14 mouse cellular contexts compared by ENCODE assay signal in the genomic region with DNA sequence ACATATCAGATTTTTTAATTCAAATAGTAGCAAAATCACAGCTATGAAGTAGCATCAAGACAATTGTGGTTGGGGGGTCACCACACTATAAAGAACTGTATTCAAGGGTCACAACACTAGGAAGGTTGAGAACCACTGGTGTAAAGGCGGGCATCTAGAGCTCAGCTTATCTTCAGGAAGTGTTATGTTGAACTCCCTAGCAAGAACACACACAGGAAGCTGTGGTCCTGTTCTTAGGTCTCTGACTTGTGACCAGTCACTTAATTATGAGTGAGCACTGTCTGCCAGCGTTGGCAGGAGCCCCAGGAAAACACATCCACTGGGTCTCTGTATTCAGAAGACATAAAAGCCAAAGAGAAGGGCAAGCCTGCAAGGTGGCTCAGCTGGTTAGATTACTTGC. TPM values are rescaled to one million over a fixed set of nuclear protein-coding genes. Genes with fewer than 3 reads are reported as not detected.
DNase-seq lines count a peak whose midpoint lies in the region; ATAC-seq and TF ChIP-seq lines count a peak whose summit lies in the region.
"Had no signal": no experiment of that assay in that cellular context is flagged by ENCODE, and none has a peak within 500 bp of the region (broad histone marks: within the 10 kb centered on the region; RNA-seq: fewer than 3 reads in every experiment).

No protein-coding gene starts in this region.

- ATAC-seq in heart, embryonic 13.5 days (ENCODE audit: extremely low read depth, insufficient number of reproducible peaks, low FRiP score, low TSS enrichment): no peak
- ATAC-seq in heart, embryonic 12.5 days (ENCODE audit: insufficient number of reproducible peaks, low FRiP score): no peak
- ATAC-seq in common myeloid progenitor, adult 5-6 weeks (replicated peaks; ENCODE audit: low read depth, poor library complexity, severe bottlenecking): peak; percentile 79
- no peak for ATAC-seq in liver, postnatal 0 days
- ATAC-seq: forebrain, embryonic 16.5 days had no signal

- no peak overlapping the region for H3K4me2 ChIP-seq in heart, embryonic 13.5 days
- H3K4me2 ChIP-seq in heart, embryonic 12.5 days: no peak overlapping the region
- H3K4me2 ChIP-seq in liver, postnatal 0 days (ENCODE audit: low read depth, low read length): no peak overlapping the region
- H3K4me2 ChIP-seq: embryonic facial prominence, embryonic 15.5 days; hindbrain, embryonic 15.5 days had no signal

- peaks cover 14% of the 10 kb centered on the region for H3K4me1 ChIP-seq in heart, embryonic 13.5 days
- peaks cover 8% of the 10 kb centered on the region for H3K4me1 ChIP-seq in heart, embryonic 12.5 days (replicated peaks)
- peaks cover 11% of the 10 kb centered on the region for H3K4me1 ChIP-seq in liver, adult 2 months (ENCODE audit: control insufficient read depth, insufficient read depth, low read length)
- peaks cover 11% of the 10 kb centered on the region for H3K4me1 ChIP-seq in liver, postnatal 0 days (ENCODE audit: insufficient read depth)

- no peak for TF ChIP-seq CTCF in liver, adult 2 months (IDR thresholded peaks at IDR 0.05; ENCODE audit: low read depth, low read length)
- no peak for TF ChIP-seq CTCF in liver, postnatal 0 days (IDR thresholded peaks at IDR 0.05; ENCODE audit: low read depth)

- DNase-seq in liver, adult 2 months (ENCODE audit: extremely low read depth, low read depth, low spot score): no peak
- DNase-seq in liver: no peak
- DNase-seq in liver, postnatal 0 days: no peak
- no peak for DNase-seq in adrenal gland, postnatal 4 days (ENCODE audit: low spot score in 2 of 2)
- DNase-seq in cerebellum, postnatal 4 days (ENCODE audit: low spot score in 2 of 2): no peak

- H3K27ac ChIP-seq in heart, embryonic 13.5 days (replicated peaks): 0 out of 2 replicates have a peak overlapping the region, but pooled peaks have one; percentile 0
- H3K27ac ChIP-seq in heart, embryonic 12.5 days (ENCODE audit: poor library complexity, severe bottlenecking): no peak overlapping the region
- H3K27ac ChIP-seq in liver, adult 2 months (replicated peaks; ENCODE audit: insufficient read depth, low read depth, low read length): peak overlapping the region; percentile 34; the same call in 1 of the 2 replicates
- H3K27ac ChIP-seq in liver, postnatal 0 days (ENCODE audit: low read depth): peak overlapping the region; percentile 26; the same call in 1 of the 2 replicates
- H3K27ac ChIP-seq: embryonic facial prominence, embryonic 15.5 days; forebrain, embryonic 10.5 days; hindbrain, embryonic 15.5 days had no signal

- no peak overlapping the region for H3K4me3 ChIP-seq in heart, embryonic 13.5 days
- H3K4me3 ChIP-seq in heart, embryonic 12.5 days: no peak overlapping the region
- no peak overlapping the region for H3K4me3 ChIP-seq in liver, adult 2 months (ENCODE audit: insufficient read depth, low read depth, low read length)
- H3K4me3 ChIP-seq in liver, postnatal 0 days (ENCODE audit: low read depth, low read length): no peak overlapping the region
- H3K4me3 ChIP-seq: embryonic facial prominence, embryonic 15.5 days; erythroblast, embryonic 14.5 days; forebrain, embryonic 10.5 days; hindbrain, embryonic 15.5 days had no signal

- no peak for TF ChIP-seq POLR2A in liver, adult 2 months (IDR thresholded peaks at IDR 0.05; ENCODE audit: extremely low read depth, insufficient read depth, low read length)

- H3K9me3 ChIP-seq in heart, embryonic 13.5 days: no peaks in the 10 kb centered on the region
- H3K9me3 ChIP-seq in heart, embryonic 12.5 days (replicated peaks): no peaks in the 10 kb centered on the region
- H3K9me3 ChIP-seq in liver, postnatal 0 days (ENCODE audit: low read length): no peaks in the 10 kb centered on the region
- H3K9me3 ChIP-seq: embryonic facial prominence, embryonic 15.5 days; forebrain, embryonic 10.5 days; hindbrain, embryonic 15.5 days had no signal

- no peak overlapping the region for H3K9ac ChIP-seq in heart, embryonic 13.5 days
- H3K9ac ChIP-seq in heart, embryonic 12.5 days: no peak overlapping the region
- H3K9ac ChIP-seq in liver, adult 2 months (ENCODE audit: low read depth, low read length): no peak overlapping the region
- H3K9ac ChIP-seq in liver, postnatal 0 days (replicated peaks): no peak overlapping the region
- H3K9ac ChIP-seq: embryonic facial prominence, embryonic 15.5 days; hindbrain, embryonic 15.5 days had no signal

- 68% methylated on average over 2 of the region's 2 CpGs for WGBS in heart, embryonic 13.5 days
- 66% methylated on average over 2 of the region's 2 CpGs for WGBS in heart, embryonic 12.5 days
- 78% methylated on average over 2 of the region's 2 CpGs for WGBS in liver, adult 2 months
- WGBS in liver, postnatal 0 days (ENCODE audit: insufficient replicate concordance): 46% methylated on average over 2 of the region's 2 CpGs

- no peaks in the 10 kb centered on the region for H3K27me3 ChIP-seq in heart, embryonic 13.5 days (replicated peaks)
- no peaks in the 10 kb centered on the region for H3K27me3 ChIP-seq in heart, embryonic 12.5 days (replicated peaks)
- H3K27me3 ChIP-seq in liver, adult 2 months (ENCODE audit: control insufficient read depth, insufficient read depth, low read length): no peaks in the 10 kb centered on the region
- no peaks in the 10 kb centered on the region for H3K27me3 ChIP-seq in liver, postnatal 0 days (ENCODE audit: insufficient read depth, low read length)
- H3K27me3 ChIP-seq: CH12.LX; embryonic facial prominence, embryonic 15.5 days; hindbrain, embryonic 15.5 days had no signal

- peaks cover 84% of the 10 kb centered on the region for H3K36me3 ChIP-seq in heart, embryonic 13.5 days
- H3K36me3 ChIP-seq in heart, embryonic 12.5 days: peaks cover 71% of the 10 kb centered on the region
- peaks cover 35% of the 10 kb centered on the region for H3K36me3 ChIP-seq in liver, adult 2 months (ENCODE audit: control insufficient read depth, insufficient read depth, low read length)
- peaks cover 44% of the 10 kb centered on the region for H3K36me3 ChIP-seq in liver, postnatal 0 days (replicated peaks; ENCODE audit: insufficient read depth, low read length)

- TF ChIP-seq EP300 in liver, postnatal 0 days (IDR thresholded peaks at IDR 0.05; ENCODE audit: low read depth): no peak

- peaks cover 1% of the 10 kb centered on the region; the same call in 1 of the 2 replicates for H3K79me2 ChIP-seq in liver, adult 2 months (ENCODE audit: control insufficient read depth, insufficient read depth, low read length)

RNA-seq across cellular contexts. Expression of gene Golga2, which starts 4.9 kb away (rescaled TPM):
- 22.0 and 22.2 TPM in 2 replicates for polyA plus RNA-seq in heart, embryonic 13.5 days (2015; fragmentation: Nextera tagmentation; extraction: Ambion mirVana)
- polyA plus RNA-seq in heart, embryonic 12.5 days (2016; fragmentation: Nextera tagmentation; extraction: Ambion mirVana): 28.4 and 30.7 TPM in 2 replicates
- 16.0 and 17.1 TPM in 2 replicates for total RNA-seq in liver, adult 2 months (2014; rRNA removed)
- 13.4 and 17.0 TPM in 2 replicates for polyA plus RNA-seq in liver, adult 2 months (2012; rRNA removed)
- 42.8 and 48.4 TPM in 2 replicates for total RNA-seq in common myeloid progenitor, adult 5-6 weeks (2017)
- polyA plus RNA-seq in liver, postnatal 0 days (2015; fragmentation: Nextera tagmentation; extraction: Ambion mirVana): 5.8 and 7.0 TPM in 2 replicates
- total RNA-seq in adrenal gland, postnatal 4 days (2021): 10 to 100 TPM; 78.6 to 80.4 TPM

RNA-seq across cellular contexts. Expression of gene Swi5, which starts 5.6 kb away (rescaled TPM):
- 286 and 336 TPM in 2 replicates for polyA plus RNA-seq in heart, embryonic 13.5 days (2015; fragmentation: Nextera tagmentation; extraction: Ambion mirVana)
- polyA plus RNA-seq in heart, embryonic 12.5 days (2016; fragmentation: Nextera tagmentation; extraction: Ambion mirVana): 284 and 317 TPM in 2 replicates
- total RNA-seq in liver, adult 2 months (2014; rRNA removed): 313 and 384 TPM in 2 replicates
- 171 and 203 TPM in 2 replicates for polyA plus RNA-seq in liver, adult 2 months (2012; rRNA removed)
- 324 and 355 TPM in 2 replicates for total RNA-seq in common myeloid progenitor, adult 5-6 weeks (2017)
- polyA plus RNA-seq in liver, postnatal 0 days (2015; fragmentation: Nextera tagmentation; extraction: Ambion mirVana): 188 and 209 TPM in 2 replicates
- total RNA-seq in adrenal gland, postnatal 4 days (2021): 100 to 1,000 TPM; 225 to 237 TPM

RNA-seq across cellular contexts. Expression of gene Uck1, which starts 22.3 kb away (rescaled TPM):
- polyA plus RNA-seq in heart, embryonic 13.5 days (2015; fragmentation: Nextera tagmentation; extraction: Ambion mirVana): 44.8 and 45.3 TPM in 2 replicates
- 42.7 and 44.2 TPM in 2 replicates for polyA plus RNA-seq in heart, embryonic 12.5 days (2016; fragmentation: Nextera tagmentation; extraction: Ambion mirVana)
- 27.5 and 36.7 TPM in 2 replicates for total RNA-seq in liver, adult 2 months (2014; rRNA removed)
- polyA plus RNA-seq in liver, adult 2 months (2012; rRNA removed): 66.1 and 96.7 TPM in 2 replicates
- total RNA-seq in common myeloid progenitor, adult 5-6 weeks (2017): 21.3 and 27.0 TPM in 2 replicates
- polyA plus RNA-seq in liver, postnatal 0 days (2015; fragmentation: Nextera tagmentation; extraction: Ambion mirVana): 26.9 and 33.3 TPM in 2 replicates
- total RNA-seq in adrenal gland, postnatal 4 days (2021): 10 to 100 TPM; 88.3 to 98.2 TPM

RNA-seq across cellular contexts. Expression of gene Pomt1, which starts 45.9 kb away (rescaled TPM):
- polyA plus RNA-seq in heart, embryonic 13.5 days (2015; fragmentation: Nextera tagmentation; extraction: Ambion mirVana): 16.0 and 18.8 TPM in 2 replicates
- 16.6 and 18.3 TPM in 2 replicates for polyA plus RNA-seq in heart, embryonic 12.5 days (2016; fragmentation: Nextera tagmentation; extraction: Ambion mirVana)
- 10.9 and 11.9 TPM in 2 replicates for total RNA-seq in liver, adult 2 months (2014; rRNA removed)
- 19.5 and 21.5 TPM in 2 replicates for polyA plus RNA-seq in liver, adult 2 months (2012; rRNA removed)
- 22.7 and 33.6 TPM in 2 replicates for total RNA-seq in common myeloid progenitor, adult 5-6 weeks (2017)
- polyA plus RNA-seq in liver, postnatal 0 days (2015; fragmentation: Nextera tagmentation; extraction: Ambion mirVana): 6.3 and 6.4 TPM in 2 replicates
- 10 to 100 TPM; 36.7 to 40.4 TPM for total RNA-seq in adrenal gland, postnatal 4 days (2021)
